Mouse (Mus musculus): Measurements from ENCODE around the gene Tex38. TPM values are rescaled to one million over a fixed set of nuclear protein-coding genes. Genes with fewer than 3 reads are reported as not detected.

The Tex38 gene
- polyA plus RNA-seq, 1 experiment from 2014 or later: 0.44 TPM

DNA sequence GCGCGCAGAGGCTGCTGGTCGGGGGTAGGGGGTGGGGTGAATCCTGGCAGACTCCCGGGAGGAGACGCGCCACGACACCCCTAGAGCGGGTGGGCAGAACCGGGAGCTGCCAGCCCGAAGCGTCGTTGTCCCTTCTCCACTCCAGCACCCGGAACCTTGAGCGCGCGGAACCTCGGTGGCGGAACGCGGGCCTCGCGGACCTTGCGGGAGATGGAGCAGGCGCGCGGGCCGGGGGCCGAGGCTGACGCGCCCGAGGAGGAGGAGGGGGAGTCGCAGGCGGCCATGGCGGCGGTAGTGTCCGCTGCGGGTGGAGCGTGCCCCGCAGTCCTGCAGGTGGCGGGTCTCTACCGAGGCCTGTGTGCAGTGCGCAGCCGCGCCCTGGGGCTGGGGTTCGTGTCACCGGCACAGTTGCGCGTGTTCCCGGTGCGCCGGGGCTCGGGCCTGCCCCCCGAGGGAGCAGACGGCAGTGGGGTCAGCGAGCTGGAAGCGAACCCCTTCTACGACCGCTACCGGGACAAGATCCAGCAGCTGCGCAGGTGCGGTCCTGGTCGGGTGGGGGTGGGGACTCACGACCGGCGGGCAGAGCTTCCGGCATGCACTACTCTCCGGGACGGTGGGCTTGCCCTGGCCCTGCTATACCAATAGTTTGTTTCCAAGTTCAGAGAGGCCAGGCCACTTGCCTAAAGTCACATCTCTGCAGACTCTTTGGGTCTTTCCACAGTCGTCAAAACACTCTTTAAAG lies 4.1 kb upstream of the Tex38 start, which contains the start of gene Atpaf1:
Gene Atpaf1 (plus strand): TSS at position 44 of the 742 bp plus-strand sequence.
- no peaks in the 10 kb centered on the region; the same call in 1 of the 2 replicates for H3K4me1 ChIP-seq (replicated peaks; ENCODE audit: control insufficient read depth, insufficient read depth, low read length)
- H3K4me3 ChIP-seq (ENCODE audit: low read depth, low read length): peak within 1 kb of the TSS; percentile 74
- peaks cover 5% of the 10 kb centered on the region; the same call in 1 of the 2 replicates for H3K36me3 ChIP-seq (ENCODE audit: control insufficient read depth, insufficient read depth)
- H3K27ac ChIP-seq (ENCODE audit: low read depth, low read length): peak within 1 kb of the TSS; percentile 80
- under 1% methylated on average over 68 of the region's 69 CpGs for WGBS
- ATAC-seq: peak; percentile 79
- peak within 1 kb of the TSS; percentile 72 for H3K4me2 ChIP-seq (replicated peaks; ENCODE audit: low read depth)
- H3K27me3 ChIP-seq (replicated peaks; ENCODE audit: control insufficient read depth, insufficient read depth, low read length): no peaks in the 10 kb centered on the region
- H3K9me3 ChIP-seq (ENCODE audit: control insufficient read depth): no peaks in the 10 kb centered on the region
- TF ChIP-seq CTCF (IDR thresholded peaks at IDR 0.05; ENCODE audit: low read depth): peak; percentile 56
- peak within 1 kb of the TSS; percentile 80 for H3K9ac ChIP-seq (ENCODE audit: low read depth, low read length)

DNA sequence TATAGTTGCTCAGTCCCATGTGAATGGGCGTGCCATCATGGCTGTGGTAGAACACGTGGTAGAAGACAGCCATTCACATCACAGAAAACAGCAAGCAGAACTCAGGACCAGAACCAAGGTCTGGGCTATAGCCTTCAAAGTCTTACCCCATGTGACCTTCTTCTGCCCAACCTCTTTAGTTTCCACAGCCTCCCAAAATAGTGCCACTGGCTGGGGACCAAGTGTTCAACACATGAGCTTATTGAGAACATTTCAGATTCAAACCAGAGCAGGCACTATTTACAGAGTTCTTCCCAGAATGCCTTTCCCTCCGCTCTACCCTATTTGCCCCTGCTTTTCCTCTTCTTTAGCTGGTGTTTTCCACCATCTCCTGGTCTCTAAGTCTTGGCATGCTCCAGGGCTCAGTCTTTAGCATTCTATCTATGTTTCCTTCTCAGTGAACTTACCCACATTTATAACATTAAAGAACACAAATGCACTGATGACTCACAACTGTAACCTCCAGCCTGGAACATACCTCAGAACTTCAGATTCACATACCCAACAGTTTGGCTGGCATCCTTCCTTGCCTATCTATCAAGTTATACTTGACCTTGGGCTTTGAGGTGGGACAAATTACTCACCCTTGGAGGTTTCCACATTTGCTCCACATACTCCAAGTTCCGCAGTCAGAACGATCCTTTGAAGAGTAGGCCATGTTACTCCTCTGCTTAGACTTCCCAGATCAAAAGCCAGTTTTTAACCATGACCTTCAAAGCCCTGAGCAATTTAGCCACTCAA lies 1.4 kb upstream of the Tex38 start:
- no peak for ATAC-seq
- Histone ChIP-seq H3K4me2 (replicated peaks; ENCODE audit: low read depth) (no peak overlapping the region), H3K36me3 (ENCODE audit: control insufficient read depth, insufficient read depth) (no peaks in the 10 kb centered on the region; the same call in 1 of the 2 replicates), H3K27ac (ENCODE audit: low read depth, low read length) (no peak overlapping the region), H3K9me3 (ENCODE audit: control insufficient read depth) (no peaks in the 10 kb centered on the region), H3K4me1 (replicated peaks; ENCODE audit: control insufficient read depth, insufficient read depth, low read length) (no peaks in the 10 kb centered on the region; the same call in 1 of the 2 replicates), H3K27me3 (replicated peaks; ENCODE audit: control insufficient read depth, insufficient read depth, low read length) (no peaks in the 10 kb centered on the region), H3K4me3 (ENCODE audit: low read depth, low read length) (no peak overlapping the region), H3K9ac (ENCODE audit: low read depth, low read length) (no peak overlapping the region)
- WGBS: 88% methylated on average over 5 of the region's 5 CpGs
- no peak for TF ChIP-seq CTCF (IDR thresholded peaks at IDR 0.05; ENCODE audit: low read depth)

DNA sequence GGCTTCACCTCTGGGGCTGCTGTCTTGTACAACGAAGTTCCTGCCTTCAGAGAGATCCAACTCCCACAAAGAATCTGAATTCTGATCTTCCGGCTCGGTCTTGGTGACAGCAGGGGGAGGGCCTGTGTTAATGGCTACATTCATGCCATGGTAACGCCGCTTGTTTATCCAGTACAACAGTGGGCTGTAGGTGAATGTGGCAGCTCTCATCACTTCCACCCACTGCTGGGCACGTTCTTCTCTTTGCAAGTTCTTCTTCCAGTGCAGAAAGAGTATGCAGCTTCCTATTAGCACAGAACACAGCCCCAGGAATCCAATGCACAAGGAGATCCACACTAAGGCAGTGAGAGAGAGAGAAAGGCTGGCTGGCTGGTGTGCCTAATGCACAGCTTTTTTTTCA lies 549 bp downstream of the Tex38 start:
- ATAC-seq: no peak
- no peak for TF ChIP-seq CTCF (IDR thresholded peaks at IDR 0.05; ENCODE audit: low read depth)
- no peak overlapping the region for H3K4me3 ChIP-seq (ENCODE audit: low read depth, low read length)
- H3K4me1 ChIP-seq (replicated peaks; ENCODE audit: control insufficient read depth, insufficient read depth, low read length): no peaks in the 10 kb centered on the region; the same call in 1 of the 2 replicates
- H3K4me2 ChIP-seq (replicated peaks; ENCODE audit: low read depth): no peak overlapping the region
- no peaks in the 10 kb centered on the region for H3K27me3 ChIP-seq (replicated peaks; ENCODE audit: control insufficient read depth, insufficient read depth, low read length)
- peaks cover 11% of the 10 kb centered on the region for H3K36me3 ChIP-seq (ENCODE audit: control insufficient read depth, insufficient read depth)
- no peak overlapping the region for H3K9ac ChIP-seq (ENCODE audit: low read depth, low read length)
- no peak overlapping the region for H3K27ac ChIP-seq (ENCODE audit: low read depth, low read length)
- 40% methylated on average over 6 of the region's 6 CpGs for whole genome bisulfite sequencing
- no peaks in the 10 kb centered on the region for H3K9me3 ChIP-seq (ENCODE audit: control insufficient read depth)

DNA sequence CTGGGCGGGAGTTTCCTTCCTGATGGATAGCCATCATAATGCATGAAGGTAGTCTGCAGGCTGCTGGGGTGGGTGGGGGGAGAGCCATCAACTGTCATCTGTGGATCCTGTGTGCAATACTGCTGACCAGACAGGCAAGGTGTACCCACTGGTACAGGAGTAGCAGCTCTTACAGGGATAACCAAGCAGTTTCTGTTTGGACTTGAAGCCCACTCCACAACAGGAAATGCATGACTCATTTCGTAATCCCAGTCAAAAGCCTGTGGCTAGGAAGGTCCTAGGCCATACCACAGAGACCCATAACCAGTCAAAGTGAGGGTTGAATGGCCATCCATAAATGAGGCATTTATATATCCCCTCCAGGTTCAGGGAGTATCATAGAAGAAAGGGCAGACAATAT lies 3.2 kb downstream of the Tex38 start:
- TF ChIP-seq CTCF (IDR thresholded peaks at IDR 0.05; ENCODE audit: low read depth): no peak
- H3K4me3 ChIP-seq (ENCODE audit: low read depth, low read length): no peak overlapping the region
- H3K27me3 ChIP-seq (replicated peaks; ENCODE audit: control insufficient read depth, insufficient read depth, low read length): no peaks in the 10 kb centered on the region
- no peak overlapping the region for H3K27ac ChIP-seq (ENCODE audit: low read depth, low read length)
- ATAC-seq: no peak
- no peaks in the 10 kb centered on the region for H3K4me1 ChIP-seq (replicated peaks; ENCODE audit: control insufficient read depth, insufficient read depth, low read length)
- 92% methylated on average over 2 of the region's 2 CpGs for WGBS
- H3K9me3 ChIP-seq (ENCODE audit: control insufficient read depth): no peaks in the 10 kb centered on the region
- no peak overlapping the region for H3K4me2 ChIP-seq (replicated peaks; ENCODE audit: low read depth)
- H3K9ac ChIP-seq (ENCODE audit: low read depth, low read length): no peak overlapping the region
- peaks cover 25% of the 10 kb centered on the region for H3K36me3 ChIP-seq (ENCODE audit: control insufficient read depth, insufficient read depth)

DNA sequence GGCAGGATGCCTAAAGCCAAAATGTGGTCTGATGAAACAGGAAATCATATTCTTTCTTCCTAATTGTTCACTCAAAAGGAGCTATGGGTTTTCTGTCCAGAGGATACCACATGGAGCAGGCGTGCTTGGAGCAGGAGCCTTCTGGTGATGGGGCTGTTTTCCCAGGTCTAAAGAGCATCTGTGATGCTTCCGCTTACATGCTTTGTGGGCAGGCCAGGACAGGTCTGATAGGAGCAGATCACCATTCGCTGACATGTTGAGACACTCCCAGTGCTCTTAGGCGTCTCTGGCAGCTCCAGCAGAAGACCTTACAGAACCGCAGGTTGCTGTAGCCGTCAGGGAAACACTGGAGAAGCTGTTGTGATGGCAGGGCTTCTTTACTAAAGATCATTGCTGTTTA lies 5.8 kb downstream of the Tex38 start:
- no peak for TF ChIP-seq CTCF (IDR thresholded peaks at IDR 0.05; ENCODE audit: low read depth)
- ATAC-seq: no peak
- Histone ChIP-seq H3K4me3 (ENCODE audit: low read depth, low read length) (no peak overlapping the region), H3K27me3 (replicated peaks; ENCODE audit: control insufficient read depth, insufficient read depth, low read length) (no peaks in the 10 kb centered on the region), H3K36me3 (ENCODE audit: control insufficient read depth, insufficient read depth) (peaks cover 35% of the 10 kb centered on the region), H3K4me1 (replicated peaks; ENCODE audit: control insufficient read depth, insufficient read depth, low read length) (no peaks in the 10 kb centered on the region), H3K9me3 (ENCODE audit: control insufficient read depth) (no peaks in the 10 kb centered on the region), H3K9ac (ENCODE audit: low read depth, low read length) (no peak overlapping the region), H3K27ac (ENCODE audit: low read depth, low read length) (no peak overlapping the region), H3K4me2 (replicated peaks; ENCODE audit: low read depth) (no peak overlapping the region)
- WGBS: 85% methylated on average over 6 of the region's 6 CpGs

Data from intestine, postnatal 0 days (tissue).